Mouse (Mus musculus) urinary bladder, postnatal 10 days (tissue): ENCODE measurements around the gene Tmem132c.

Experiments used
- DNase-seq: peaks from one replicate; pipeline ENCODE4 v3.0.0; 2022; ENCODE audit warnings: low spot score

The Tmem132c gene

DNA sequence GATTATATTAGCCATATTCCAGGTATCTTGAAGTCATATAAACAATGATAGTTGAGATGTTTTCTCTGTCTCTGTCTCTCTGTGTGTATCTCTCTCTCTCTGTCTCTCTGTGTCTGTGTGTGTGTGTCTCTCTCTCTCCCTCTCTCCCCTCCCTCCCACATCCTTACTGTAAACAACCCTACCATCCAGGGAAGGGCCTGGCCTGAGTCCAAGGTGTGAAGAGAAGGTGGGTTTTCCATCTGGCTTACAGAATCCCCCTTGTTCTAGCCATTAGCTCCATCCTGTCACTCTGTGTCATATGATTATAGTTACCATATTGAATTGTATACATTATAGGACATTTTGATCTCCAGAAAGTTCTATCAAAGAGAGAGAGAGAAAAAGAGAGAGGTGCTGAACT, 182.3 kb downstream of the Tmem132c start:
- no peak for DNase-seq

DNA sequence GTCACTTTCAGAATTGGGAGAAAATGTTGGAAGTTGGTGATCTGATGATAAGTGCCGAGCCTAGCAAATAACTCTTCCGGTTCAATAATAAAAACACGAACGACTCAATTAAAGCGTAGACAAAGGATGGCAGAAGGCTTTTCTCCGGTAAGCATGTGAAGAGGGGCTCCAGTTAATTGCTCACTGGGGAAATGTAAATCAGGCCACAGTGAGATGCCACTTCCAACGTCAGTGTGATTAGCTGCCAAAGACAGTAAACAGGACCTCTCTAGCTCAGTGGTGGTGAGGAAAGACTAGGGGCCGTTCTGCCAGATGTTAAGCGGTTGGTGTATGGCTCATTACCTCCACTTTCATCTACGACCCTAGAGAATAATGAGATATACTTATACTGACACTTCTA, 187.5 kb downstream of the Tmem132c start:
- no peak for DNase-seq

DNA sequence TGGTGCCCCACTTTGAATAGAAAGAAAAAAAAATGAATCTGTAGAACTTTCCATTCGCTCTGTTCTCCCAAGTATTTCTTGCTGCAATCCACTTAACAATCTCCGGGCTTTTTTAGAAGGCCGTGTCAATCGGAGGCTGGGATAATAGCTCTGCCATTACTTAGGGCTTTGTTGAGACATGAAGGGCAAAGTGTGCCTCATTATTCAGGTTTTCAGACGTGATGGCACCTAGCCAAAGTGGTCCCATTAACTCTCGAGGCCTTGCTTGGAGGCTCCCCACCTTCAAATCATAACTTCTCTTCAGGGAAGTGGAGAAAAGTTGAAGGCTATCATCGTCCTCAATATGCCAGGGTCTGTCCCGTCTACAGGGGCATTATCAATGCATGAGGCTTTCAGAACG, 190.0 kb downstream of the Tmem132c start:
- no peak for DNase-seq

DNA sequence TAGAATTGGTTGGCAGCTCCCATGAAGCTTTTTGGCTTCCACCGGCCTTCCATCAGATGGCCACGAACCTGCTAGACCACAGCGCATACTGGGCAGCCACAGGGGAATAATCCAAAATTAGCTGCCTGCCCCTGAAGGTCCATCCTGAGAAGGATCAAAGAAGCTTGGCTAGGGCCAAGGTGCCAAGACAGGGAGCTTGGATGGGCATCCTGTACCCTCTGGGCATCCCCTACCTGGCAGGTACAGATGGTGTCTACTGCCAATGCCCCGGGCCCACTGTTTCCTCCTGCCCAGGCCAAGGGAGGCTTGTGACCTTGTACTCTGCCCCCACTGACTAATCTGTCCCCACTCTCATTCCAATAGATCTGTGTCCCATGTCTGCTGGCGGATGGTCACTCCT, 195.2 kb downstream of the Tmem132c start:
- no peak for DNase-seq

DNA sequence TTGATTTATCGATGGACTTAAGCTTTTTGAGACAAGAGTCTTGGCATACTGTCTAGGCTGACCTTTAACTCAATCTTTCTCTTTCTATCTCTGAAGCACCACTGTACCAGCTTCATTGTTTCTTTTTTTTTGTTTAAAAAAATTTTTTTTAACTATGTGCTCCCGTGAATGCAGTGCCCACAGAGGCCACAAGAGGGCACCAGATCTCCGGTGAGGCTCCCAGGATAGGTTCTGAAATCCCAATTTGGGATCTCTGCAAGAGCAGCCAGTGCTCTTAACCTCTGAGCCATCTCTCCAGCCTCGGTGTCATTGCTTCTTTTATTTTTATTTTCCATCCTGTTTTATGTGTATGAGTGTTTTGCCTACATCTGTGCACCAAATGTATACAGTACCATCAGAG, 197.0 kb downstream of the Tmem132c start:
- no peak for DNase-seq

DNA sequence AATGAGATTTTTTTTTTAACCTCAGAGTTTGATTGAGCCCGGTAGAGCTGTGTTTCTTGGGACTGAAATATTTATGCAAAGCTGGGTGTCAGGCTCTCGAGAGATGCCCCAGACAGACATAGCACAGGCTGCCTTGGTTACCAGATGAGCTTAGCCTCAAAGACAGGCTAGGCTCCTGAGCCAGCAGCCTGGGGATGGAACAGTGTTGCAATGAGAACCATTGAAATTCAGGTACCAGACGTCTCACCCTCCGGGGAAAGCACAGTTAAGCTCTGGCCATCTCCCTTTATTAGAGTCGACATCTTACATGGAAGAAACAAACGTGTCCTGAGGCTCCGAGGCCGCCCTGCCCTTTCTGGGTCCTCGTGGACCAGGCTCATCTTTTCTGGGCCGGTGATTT, 200.4 kb downstream of the Tmem132c start:
- DNase-seq, result no peak

DNA sequence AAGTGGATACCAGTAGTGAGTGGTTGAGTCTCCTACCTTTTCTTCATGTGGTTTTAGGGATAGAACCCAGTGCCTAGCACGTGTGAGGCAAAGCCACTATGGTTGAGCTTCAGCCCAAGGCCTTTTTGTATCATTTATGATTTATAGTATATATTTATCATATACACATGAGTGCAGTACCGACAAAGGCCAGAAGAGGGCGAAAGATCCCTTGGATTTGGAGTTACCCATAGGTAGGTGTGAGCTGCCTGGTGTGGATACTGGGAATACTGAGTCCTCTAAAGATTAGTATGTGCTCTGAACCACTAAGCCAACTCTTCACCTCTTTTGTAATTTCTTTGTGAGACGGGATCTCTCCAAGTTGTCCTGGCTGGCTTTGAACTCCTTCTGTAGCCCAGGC, 212.0 kb downstream of the Tmem132c start:
- DNase-seq, result no peak

DNA sequence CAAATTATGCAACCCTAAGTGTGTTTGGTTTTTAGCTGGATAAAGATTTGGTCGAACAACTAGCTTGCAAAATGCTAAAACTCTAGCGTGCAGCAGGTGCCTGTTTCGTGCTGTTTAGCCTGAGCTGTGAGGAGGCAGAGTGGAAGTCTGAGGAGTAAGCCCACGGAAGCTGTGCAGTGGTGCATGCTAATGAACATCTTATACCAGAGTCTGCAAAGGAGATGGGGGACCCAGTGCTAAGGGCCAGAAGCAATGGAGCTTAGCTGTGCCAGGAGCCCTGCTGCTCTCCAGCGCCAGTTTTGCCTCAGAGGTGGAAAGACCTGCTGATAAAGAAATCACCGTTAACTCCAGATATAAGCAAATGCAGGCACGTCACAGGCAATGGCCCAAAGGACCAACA, 212.5 kb downstream of the Tmem132c start:
- DNase-seq, result no peak

DNA sequence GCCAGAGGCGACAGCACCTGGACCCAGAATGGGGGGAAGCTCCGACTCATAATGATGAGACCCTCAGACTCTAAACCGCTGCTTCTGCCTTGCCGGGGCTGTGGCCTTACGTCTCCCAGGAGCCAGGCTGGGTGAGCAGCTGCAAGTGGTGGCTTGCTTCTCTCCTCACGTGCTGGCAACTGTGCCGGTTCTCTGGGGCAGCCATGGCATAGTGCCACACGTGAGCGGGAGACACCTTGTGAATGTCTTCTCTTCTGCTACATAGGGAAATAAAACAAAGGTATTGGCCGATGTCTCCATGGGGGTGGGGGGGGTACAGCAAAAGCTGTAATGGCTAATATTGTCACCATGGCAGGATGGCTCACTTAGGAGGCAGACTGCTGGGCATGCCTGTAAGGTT, 214.5 kb downstream of the Tmem132c start:
- DNase-seq, result no peak

DNA sequence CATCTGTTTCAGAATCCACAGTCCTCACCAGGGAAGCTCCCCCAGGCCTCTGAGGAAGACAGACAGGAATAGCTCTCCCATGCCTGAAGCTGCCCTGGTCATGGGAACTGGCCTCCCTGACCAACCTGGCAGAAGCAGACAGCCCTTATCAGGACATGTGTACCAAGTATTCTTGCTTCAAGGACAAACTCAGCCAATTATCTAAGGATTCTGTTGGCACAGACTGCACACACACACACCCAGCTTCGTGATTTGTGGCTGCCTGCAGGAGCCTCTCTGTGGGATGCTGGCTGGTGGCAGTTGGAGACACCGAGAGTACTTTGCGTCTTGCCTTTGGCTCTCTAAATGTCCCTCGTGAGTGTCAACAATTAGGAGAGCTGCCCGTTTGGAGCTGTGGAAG, 226.5 kb downstream of the Tmem132c start:
- DNase-seq, result no peak

DNA sequence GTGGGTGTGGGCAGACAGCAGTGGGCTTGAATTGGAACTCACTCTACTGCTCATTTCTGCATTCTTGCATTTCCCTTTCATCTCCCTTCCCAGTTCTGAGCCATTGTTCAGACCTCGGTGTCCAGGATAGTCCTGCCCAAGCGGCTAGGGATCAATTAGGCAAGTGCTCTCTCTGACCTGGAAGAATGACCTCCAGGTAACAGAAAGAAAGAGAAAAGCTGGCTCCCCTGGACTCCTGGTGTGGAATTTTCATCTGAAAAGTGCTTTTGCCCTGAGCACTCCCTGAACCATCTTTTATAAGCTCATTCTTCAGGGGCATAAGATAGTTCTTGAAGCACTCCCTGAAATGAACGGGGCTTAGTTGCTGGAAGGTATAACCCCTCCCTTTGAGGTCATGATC, 228.7 kb downstream of the Tmem132c start:
- DNase-seq, result no peak

DNA sequence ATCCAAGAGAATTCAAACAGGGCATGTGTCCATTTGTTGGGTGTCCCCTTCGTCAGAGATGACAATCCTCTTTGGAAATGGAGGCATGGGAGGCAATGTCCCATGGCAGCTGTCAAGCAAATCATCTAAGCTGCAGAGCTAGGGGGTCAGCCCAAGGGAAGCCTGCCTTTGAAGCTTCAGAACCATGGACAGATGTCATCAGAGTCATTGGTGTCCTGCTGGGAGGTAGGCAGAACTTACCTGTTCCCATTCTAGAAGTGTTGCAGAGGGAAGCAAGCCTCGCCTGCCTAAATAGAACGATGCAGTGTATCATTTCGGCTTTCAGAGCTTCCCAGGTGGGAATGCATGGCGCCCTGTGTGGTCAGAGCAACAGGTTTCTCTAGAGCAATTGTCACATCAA, 230.3 kb downstream of the Tmem132c start:
- no peak for DNase-seq

DNA sequence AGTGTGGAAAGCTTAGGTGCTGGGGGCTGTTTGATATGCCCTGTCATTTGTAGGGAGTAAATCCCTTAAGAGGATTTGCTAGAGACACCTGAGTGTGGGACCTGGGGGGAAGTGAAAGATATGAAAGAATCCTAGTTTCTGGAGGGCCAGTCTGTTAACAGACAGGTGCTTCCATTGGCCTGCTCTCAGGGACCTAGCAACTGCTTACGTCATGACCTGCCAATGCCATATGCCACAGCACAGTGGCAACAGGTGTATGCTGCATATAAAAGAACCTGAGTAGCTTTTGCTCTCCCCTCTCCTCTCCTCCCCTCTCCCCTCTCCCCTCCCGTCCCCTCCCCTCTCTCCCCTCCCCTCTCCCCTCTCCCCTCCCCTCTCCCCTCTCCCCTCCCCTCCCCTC, 232.1 kb downstream of the Tmem132c start:
- DNase-seq, result no peak

DNA sequence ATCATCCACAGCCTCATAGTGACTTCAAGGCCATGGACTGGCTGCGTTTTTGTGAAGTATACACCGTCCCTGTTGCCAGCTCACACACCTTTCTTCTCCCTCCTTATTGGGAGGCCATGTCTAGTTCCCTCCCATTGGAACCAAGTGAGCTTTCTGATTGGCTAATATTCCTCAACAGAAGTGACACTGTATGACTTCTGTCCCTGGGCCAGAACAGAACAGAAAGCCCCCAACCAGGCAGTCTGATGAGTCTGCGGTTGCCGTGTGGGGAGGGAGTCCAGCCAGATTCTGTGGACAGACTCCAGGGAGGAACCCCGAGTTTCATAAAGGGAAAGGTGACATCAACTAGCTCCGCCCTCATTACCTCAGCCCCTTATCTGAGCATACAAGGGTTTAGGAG, 233.2 kb downstream of the Tmem132c start:
- no peak for DNase-seq

DNA sequence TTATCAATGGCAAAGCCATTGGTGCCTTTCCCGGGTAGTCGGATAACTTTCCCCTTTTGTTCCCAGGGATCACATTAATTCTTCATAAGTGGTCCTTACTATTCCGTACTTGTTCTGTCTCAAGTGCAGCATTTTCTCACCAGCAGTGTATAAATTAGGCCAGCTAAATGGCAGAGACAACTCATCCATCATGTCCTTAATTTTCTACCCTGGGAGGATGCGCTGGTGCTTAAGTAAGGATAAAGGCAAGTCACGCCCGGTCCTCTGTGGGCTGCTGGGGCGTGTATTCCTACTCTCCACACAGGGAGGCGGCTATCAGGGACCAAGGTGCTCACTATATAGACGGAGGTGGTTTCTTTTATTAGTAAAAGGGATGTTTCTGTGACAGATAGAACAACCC, 236.2 kb downstream of the Tmem132c start:
- no peak for DNase-seq

DNA sequence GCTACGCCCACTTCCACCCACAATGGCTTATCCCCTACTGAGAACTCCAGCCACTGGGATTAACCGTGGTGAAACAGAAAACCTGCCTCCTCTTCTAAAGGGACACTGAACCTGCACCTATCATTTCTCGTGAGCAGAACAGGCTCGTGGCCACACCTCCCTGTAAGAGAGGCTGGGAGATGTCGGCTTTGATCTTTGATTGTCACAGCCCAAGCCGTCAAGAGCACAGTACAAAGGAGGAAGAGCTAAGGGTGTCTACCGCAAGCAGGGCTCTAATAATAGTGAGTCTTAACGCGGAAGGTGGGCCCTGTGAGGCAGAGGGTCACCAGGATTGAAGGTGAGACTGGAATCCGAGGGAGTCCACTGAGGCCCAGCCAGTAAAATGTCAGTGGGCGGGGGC, 236.7 kb downstream of the Tmem132c start:
- no peak for DNase-seq

DNA sequence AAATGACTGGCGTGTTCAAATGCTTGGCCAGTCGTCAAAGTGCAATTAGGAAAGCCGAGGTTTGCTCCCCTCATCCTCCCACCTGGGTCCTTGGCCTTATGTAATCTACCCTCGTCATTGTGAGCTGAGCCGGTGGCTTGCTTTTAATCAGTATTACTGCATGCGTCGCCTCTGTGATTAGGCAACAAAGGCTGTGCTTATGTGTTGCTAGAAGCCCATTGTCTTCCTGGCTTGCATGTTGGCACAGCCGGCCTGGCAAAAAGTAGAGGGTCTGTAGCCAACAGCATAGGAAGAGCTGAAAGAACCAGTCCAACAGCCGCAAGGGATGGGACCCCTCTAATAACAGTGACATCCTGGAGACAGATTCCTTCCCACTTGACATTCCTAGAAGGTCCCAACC, 239.3 kb downstream of the Tmem132c start:
- DNase-seq, result no peak

DNA sequence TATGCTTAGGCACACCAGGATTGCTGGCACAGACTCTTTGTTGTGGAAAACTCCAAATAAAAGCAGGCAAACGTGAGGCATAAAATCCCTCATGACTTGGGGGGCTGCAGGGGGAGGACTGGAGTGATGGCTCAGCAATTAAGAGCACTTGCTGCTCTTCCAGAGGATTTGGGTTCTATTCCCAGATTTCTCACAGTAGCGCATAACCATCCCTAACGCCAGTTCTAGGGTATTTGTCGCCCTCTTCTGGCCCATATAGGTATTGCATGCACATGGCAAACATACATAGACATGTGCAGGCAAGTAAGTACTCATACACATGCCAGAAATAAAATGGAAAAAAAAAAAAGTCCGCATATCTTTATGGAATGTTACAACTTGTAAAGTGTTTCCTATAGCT, 239.8 kb downstream of the Tmem132c start:
- DNase-seq, result no peak

DNA sequence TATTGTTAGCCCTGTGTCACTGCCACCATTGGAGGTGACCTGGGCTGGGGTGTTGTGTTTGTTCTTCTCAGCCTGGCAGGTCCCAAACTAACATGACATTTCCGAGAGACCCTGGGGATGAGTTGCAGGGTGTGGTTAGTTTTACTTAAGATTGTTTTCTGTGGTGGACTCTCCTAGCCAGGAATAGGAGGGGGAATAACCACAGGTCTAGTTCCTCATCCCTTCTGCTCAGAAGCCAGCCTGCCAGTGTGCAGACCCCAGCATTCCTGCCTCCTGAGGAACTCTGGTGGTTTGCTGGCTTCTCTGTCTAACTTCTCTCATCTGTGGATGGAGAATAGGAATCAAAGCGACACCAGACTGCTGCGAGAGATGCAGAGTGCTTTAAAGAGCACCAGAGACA, 240.7 kb downstream of the Tmem132c start:
- no peak for DNase-seq

DNA sequence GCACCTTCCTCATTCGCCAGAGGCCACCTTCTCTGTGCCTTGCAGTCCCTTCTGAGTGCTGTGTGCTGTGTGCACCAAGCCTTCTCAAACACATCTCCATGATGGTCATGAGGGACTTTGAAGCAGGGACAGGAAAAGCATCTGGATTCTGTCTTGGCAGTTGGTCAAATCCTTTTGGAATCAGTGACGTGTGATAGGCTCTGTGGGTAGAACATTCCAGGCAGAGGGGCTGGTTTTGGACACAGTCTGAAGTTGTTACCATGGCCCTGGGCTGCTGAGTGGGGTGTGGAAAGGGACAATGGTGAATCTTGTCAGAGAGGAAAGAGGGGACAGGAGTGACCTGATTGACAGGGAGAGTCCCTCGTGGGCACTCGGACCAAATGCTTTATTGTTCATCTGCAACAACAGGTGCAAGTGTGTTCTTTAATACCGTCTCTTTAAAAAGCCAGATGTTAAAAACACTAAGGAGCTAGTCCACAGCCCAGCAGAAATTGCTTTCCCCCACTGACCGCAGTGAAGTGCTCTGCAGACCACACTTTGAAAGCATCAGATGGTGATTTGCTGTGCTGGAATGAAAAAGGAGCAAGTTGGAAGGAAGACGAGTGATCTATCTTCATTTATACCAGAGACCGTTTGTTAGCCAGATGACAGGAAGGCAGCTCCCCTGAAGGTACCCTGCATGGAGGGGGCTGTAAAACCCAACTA, 242.5 kb downstream of the Tmem132c start:
- DNase-seq, result no peak

DNA sequence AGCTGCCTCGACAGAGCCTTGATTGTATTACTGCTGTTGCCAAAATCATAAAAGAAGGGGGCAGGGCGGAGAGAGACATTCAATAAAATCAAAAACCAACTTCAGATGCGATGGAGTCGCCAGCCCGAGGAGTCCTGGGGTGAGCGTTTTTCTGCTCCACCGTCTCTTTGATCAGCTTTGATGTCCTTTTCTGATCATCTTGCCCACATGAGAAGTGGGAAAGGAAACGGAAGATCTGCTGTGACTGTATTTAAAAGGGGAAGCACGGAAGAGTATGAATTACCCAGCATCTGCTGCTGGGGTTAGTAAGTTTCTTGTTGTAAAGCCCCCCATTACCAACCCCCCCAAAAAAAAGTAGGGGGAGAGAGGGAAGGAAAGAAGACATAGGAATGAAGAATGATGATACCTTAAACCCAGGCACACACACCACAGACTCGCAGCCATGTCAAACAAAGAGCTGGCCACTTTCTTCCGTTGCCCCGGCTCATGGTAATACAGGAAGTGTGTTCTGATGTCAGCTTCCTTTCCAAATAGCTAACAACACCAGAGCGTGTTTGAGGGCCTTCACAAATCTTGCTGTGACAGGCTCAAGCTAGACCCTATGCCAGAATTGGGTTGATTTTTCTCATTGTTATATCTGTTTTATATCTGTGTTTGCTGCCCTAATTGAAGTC, 243.3 kb downstream of the Tmem132c start:
- no peak for DNase-seq

DNA sequence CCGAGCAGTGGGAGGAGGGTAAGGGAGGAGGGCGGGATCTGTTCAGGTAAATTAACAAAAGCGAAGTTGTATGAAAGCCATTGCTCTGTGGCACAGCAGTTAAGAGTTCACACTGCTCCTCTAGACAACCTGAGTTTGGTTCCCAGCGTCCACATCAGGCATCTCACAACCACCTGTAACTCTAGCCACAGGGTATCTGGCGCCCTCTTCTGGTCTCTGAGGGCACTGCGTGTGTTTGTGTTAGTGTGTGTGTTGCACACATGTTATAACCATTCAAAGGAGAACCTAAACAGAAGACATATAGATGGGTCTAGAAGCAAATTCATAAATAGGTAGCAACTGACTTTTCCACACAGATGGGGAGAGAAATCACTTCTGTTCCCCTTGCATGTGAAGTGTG, 245.6 kb downstream of the Tmem132c start:
- DNase-seq, result no peak

DNA sequence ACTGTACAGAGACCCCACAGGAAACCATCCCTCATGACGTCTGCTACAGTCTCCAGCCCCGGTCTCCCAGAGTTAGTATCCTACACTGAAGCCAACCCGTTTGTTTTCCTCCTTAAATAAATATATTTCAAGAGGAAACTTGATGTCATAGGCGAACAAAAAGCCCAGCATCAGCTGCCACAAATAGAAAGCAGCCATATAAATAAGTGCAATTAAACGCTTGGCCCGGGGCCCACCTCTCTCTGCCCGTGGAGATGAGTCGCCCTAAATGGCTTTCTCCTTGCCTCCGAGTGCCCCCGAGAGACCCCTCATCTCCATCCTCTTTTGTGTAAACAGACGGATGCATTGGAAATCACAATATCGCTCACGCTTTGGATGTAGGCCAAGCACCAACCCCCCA, 247.1 kb downstream of the Tmem132c start:
- DNase-seq, result no peak

DNA sequence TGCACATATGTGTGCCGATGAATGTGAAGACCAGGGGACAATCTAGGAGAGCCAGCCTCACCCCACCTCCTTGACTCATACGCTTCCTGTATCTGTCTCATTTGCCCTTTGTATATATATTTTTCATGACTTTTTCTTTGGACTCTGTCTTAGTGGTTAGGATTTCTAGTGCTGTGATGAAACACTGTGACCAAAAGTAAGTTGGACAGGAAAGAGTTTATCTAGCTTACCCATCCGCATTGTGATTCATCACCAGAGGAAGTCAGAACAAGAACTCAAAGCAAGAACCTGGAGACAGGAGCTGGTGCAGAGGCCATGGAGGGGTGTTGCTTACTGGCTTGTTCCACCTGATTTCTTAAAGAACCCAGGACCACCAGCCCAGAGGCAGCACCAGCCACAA, 250.1 kb downstream of the Tmem132c start:
- no peak for DNase-seq
